Mouse (Mus musculus) granulocyte monocyte progenitor cell, adult 5-6 weeks (primary cell): ENCODE measurements around the gene Dmkn. TPM values are rescaled to one million over a fixed set of nuclear protein-coding genes. Genes with fewer than 3 reads are reported as not detected.
A peak's percentile ranks its signal among the peaks of the same experiment; 100 is the strongest.
"Not testable (repeated sequence)": the region's sequence is repeated elsewhere in the genome, so short reads cannot be mapped to it uniquely, and the experiment has no call there.

Source experiments
- ATAC-seq: replicated peaks from 2 replicates; pipeline ENCODE4 v1.8.0; 2016; ENCODE audit warnings: mild to moderate bottlenecking, moderate TSS enrichment, inconsistent platforms; ENCODE audit not compliant: poor library complexity, severe bottlenecking
- total RNA-seq, 2 experiments: library from RNA; stranded (forward) in 1 of 2; stranded (reverse) in 1 of 2; fragments of 200-712, 200-1000 nt in 1 of 2; fragments of >200 nt in 1 of 2; fragmentation: Nextera tagmentation in 1 of 2; gene quantifications; 2 replicates each; pipeline ENCODE4 v1.2.3; 2014 to 2017

The Dmkn gene
- 68.4 and 69.3 TPM in 2 replicates for total RNA-seq (2014; fragmentation: Nextera tagmentation)
- total RNA-seq (2017) = 81.3 and 133 TPM in 2 replicates

- ATAC-seq = no peak
Observed at GRCm38 (mm10) chr7:30763456-30763855, at the start of gene Dmkn. Dmkn (plus strand) TSS chr7:30763756.

GRCm38 (mm10) chr7:30717006-30717715 is 46.4 kb upstream of the Dmkn start:
- peak; percentile 91 for ATAC-seq

DNA sequence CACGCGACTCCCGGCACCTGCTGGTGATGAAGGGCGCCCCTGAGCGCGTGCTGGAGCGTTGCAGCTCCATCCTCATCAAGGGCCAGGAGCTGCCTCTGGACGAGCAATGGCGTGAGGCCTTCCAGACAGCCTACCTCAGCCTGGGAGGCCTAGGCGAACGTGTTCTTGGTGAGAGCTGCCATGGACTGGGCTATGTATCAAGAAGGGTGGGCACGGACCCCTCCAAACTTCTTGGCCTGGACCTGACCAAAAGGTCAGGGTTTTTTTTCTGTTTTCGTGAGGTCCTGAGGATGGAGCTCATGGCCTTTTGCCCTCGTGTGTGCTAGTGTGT is 45.9 kb upstream of the Dmkn start:
- ATAC-seq = no peak

- no peak for ATAC-seq
Observed at GRCm38 (mm10) chr7:30719669-30720068, 43.9 kb upstream of the Dmkn start.

GRCm38 (mm10) chr7:30721286-30721685 is 42.3 kb upstream of the Dmkn start:
- no peak for ATAC-seq

GRCm38 (mm10) chr7:30723274-30723953 is 40.1 kb upstream of the Dmkn start:
- no peak for ATAC-seq

DNA sequence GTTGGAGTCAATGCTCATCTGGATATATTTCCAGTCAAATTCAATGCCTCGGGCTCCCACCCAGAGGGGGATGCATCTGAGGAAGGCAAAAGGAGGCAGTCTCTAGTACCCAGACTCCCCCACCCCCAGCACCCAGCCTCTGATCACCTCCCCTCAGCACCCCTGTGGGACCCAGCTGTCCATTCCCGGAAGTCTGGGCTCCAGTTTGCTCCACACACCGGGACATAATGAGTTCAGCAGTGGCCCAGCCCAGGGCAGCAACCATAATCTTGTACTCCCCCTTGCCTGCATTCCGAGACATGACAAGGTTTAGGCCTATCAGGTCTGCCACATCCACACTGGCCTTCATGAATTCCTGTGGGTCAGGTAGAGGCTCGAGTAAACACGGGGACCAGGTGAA is 35.3 kb upstream of the Dmkn start:
- ATAC-seq = no peak

DNA sequence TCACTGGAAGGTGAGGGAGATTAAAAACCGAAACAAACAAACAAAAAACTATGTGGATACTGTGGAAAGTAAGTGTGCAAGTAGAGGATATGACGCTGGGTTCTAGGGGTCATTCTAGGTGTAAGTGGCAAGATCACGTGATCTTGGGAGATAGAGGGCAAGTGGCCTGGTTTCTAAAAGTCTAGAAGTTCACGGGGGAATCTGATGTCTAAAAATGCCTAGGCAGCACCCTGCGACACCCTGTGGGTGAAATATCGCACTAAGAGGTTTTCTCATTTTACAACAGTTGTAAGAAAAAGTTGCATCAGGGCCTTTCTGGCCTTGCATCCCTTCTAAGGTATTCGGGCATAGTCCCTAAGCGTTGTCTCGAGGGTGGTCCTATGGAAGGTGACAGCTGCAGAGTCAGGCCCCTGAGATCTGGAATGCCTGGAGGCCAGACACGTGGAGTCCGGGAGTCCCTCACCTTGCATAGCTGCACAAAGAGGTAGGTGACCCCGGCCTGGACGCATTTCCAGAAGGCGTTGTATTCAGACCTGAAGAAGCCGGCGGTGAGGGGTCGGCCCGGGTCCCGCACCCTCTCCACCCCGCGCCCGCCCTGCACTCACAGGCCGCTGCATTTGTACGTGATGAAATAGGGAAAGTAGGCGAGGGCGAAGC is 34.7 kb upstream of the Dmkn start:
- ATAC-seq = no peak

DNA sequence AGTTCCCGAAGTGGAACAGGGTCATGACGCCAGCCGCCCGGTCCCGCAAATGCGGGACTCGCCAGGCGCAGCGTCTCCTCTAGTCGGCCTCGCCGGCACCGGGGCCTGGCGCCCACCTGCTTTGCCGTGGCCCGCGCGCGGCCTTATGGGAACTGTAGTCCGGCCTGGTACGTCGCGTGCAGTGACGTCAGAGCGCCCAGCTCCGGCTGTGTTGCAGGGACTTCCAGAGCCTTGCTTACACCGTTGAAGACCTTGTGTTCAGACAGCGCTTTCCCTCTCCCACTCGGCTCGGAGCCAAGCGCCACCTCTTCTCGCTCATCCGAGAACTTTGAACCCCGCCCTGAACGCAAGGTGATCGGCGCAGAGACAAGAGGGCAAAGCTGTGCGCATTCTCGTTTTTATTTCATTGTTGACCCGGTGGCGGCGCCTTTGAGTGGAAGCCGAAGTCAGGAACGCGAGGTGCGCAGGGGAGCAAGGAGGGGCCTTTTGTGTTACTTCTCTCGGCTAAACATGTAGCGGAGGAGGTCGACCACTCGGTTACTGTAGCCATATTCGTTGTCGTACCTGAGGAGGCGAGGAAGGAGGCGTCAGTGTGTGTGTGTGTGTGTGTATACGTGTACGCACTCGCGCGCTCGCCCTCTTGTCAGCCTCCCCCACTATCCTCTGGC is 34.0 kb upstream of the Dmkn start, which contains the start of gene Tmem147:
Gene Tmem147 (minus strand): TSS at position 145 of the 668 bp plus-strand sequence.
- ATAC-seq = peak; percentile 91

GRCm38 (mm10) chr7:30730064-30730722 is 33.4 kb upstream of the Dmkn start:
- not testable (repeated sequence) for ATAC-seq

DNA sequence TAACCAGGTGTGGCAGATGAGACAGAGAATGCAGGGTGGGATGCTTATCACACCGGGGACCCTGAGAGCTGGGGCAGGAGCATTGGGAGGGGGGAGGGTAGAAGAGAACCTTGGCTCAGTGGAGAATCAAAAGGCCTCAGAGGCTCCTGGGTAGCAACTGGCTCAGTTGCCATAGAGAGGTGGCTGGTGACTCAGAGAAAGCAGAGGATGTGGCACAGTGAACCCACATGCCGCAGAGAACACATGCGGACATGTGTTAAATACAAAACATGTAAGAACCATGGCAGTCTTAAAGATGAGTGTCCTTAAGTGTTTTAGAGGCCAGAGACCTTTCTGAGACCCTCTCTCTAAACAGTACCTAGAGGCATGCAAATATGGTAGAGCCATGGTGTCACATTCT is 27.3 kb upstream of the Dmkn start:
- ATAC-seq = no peak

- ATAC-seq = peak; percentile 77
Observed at GRCm38 (mm10) chr7:30742570-30742969, 21.0 kb upstream of the Dmkn start.

DNA sequence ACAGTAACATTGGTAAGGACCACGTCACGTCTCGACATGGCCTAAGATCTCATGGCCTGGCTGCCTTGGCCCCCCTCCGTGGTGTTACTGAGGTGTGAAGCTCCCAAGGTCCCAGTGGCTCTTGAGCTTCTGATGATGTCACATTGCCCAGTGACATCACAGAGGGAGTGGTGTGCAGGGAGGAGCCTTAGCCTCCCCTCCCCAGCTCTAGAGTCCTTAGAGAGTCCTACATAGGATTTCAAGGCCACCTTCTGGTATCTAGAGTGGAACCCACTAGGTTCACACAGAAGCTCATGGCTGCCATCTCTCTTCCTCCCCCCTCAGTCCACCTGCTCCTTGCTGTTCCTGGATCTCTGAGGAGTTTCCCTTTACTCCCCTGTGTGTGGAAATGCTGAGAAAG is 19.9 kb upstream of the Dmkn start, which contains the start of gene Gapdhs:
Gene Gapdhs (minus strand): TSS at position 65 of the 400 bp plus-strand sequence.
- peak; percentile 26 for ATAC-seq

GRCm38 (mm10) chr7:30744022-30744598 is 19.4 kb upstream of the Dmkn start:
- peak; percentile 36; the same call in 1 of the 2 replicates for ATAC-seq

- no peak for ATAC-seq
Observed at GRCm38 (mm10) chr7:30747525-30748204, 15.9 kb upstream of the Dmkn start.

DNA sequence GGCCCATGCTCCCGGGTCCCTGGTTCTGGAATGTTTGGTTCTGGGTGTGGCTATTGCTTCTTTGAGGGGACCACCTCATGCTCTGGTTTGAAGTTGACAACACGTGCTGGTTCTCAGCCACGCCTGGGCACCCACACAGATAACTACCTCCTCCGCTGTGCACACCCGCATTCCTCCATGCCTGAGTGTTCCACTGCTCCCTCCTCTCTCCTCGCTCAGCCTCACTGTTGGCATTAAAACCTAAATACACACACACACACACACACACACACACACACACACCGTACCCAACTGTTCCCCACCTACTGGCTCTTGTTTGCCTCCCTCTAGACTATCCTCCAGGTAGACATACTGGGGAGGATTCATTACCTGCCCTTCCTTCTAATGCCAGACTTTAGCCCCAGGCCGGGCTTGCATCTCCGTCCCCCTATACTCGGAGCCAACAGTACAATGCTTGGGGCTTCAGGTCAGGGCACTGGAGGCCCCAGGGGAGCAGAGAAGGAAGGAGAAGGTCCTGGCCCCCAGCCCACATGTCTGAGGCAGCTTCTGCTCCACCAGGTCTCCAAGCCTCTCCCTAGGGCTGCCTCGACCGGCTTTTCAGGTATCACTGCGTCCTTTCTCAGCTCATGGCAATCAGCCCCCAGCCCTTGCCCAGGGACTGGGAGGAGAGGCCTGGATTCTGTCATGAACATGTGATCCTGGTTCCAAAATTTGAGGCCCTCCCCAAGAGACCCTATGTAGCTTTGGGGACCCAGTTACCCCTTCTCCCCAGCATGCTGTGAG is 13.5 kb upstream of the Dmkn start:
- no peak for ATAC-seq

DNA sequence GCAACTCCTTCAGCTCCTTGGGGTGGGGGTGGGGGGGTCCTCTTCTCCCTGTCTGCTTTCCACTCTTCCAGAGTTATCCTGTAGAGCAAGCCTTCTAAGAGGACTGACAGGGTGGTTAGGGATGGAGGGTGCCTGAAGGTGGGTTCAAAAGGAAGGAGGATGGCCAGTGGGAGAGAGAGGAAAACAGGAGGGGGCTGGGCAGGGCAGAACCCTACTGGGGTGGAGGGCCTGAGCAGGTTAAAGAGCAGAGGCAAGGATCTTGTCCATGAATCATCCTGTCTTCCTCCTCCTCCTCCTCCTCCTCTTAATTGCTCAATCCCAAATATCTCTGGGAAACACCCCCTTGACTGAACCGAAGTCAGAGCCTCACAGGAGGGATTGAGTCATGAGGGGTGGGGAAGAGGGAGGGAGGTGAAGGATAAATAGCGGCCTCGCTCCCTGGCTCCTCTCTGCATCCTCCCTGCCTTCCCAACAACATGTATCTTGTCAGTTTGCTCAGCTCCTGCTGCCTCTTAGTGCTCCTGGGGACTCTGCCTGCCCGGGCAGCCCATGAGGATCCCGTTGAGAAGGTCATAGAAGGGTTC is 12.4 kb upstream of the Dmkn start, which contains the start of gene Sbsn:
Gene Sbsn (plus strand): TSS at position 386 of the 584 bp plus-strand sequence.
- ATAC-seq = no peak

- no peak for ATAC-seq
Observed at GRCm38 (mm10) chr7:30757001-30757400, 6.6 kb upstream of the Dmkn start.
